Mouse (Mus musculus): ENCODE results near the gene Srsf10. TPM values are rescaled to one million over a fixed set of nuclear protein-coding genes. Genes with fewer than 3 reads are reported as not detected.

The Srsf10 gene
- polyA plus RNA-seq, 1 experiment, result 37.2 TPM

GRCm38 (mm10) chr4:135889146-135889883, 33.8 kb downstream of the Srsf10 start:
- Histone ChIP-seq H3K4me3 (ENCODE audit: insufficient read depth, poor library complexity, severe bottlenecking) (no peak overlapping the region), H3K27me3 (ENCODE audit: control insufficient read depth, insufficient read depth, insufficient read length) (peaks cover 3% of the 10 kb centered on the region), H3K36me3 (ENCODE audit: control insufficient read depth, insufficient read depth) (no peaks in the 10 kb centered on the region), H3K79me2 (ENCODE audit: control insufficient read depth, insufficient read depth) (no peaks in the 10 kb centered on the region), H3ac (ENCODE audit: control insufficient read depth, insufficient read length, low read depth) (no peak overlapping the region), H3K79me3 (ENCODE audit: low read depth) (no peaks in the 10 kb centered on the region)
- TF ChIP-seq CTCF (IDR thresholded peaks at IDR 0.05; ENCODE audit: control insufficient read depth, insufficient read depth, insufficient read length) (no peak), MYOD1 (IDR thresholded peaks at IDR 0.05; ENCODE audit: control insufficient read depth, insufficient read length, low read depth) (no peak), USF1 (IDR thresholded peaks at IDR 0.05; ENCODE audit: low read depth) (no peak)

- Histone ChIP-seq H3ac (ENCODE audit: control insufficient read depth, insufficient read length, low read depth) (no peak overlapping the region), H3K79me3 (ENCODE audit: low read depth) (no peaks in the 10 kb centered on the region), H3K79me2 (ENCODE audit: control insufficient read depth, insufficient read depth) (no peaks in the 10 kb centered on the region), H3K27me3 (ENCODE audit: control insufficient read depth, insufficient read depth, insufficient read length) (peaks cover 4% of the 10 kb centered on the region), H3K4me3 (ENCODE audit: insufficient read depth, poor library complexity, severe bottlenecking) (no peak overlapping the region), H3K36me3 (ENCODE audit: control insufficient read depth, insufficient read depth) (no peaks in the 10 kb centered on the region)
- TF ChIP-seq MYOD1 (IDR thresholded peaks at IDR 0.05; ENCODE audit: control insufficient read depth, insufficient read length, low read depth), result no peak
- TF ChIP-seq CTCF (IDR thresholded peaks at IDR 0.05; ENCODE audit: control insufficient read depth, insufficient read depth, insufficient read length), result peak; percentile 91
- no peak for TF ChIP-seq FOSL1 (IDR thresholded peaks at IDR 0.05; ENCODE audit: insufficient read depth, low read length, poor library complexity, severe bottlenecking)
These were observed 34.3 kb downstream of the Srsf10 start for GRCm38 (mm10) chr4:135889884-135890283.

DNA sequence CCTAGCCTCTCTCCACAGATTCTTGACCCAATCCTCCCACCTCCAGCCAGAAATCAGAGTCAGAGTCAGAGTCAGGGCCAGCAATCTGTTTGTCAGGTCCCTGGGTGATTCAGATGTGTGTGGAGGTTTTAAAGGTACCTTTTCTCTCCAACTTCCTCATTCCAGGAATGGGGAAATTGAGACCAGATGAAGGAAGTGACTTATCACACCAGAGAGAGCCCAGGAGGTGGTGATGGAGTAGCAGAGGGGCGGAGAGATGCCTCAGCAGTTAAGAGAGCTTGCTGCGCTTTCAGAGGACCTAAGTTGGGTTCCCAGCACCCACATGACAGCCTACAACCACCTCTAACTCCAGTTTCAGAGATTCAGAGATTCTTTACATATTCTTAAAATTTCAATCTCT, 36.0 kb downstream of the Srsf10 start:
- H3K27me3 ChIP-seq (ENCODE audit: control insufficient read depth, insufficient read depth, insufficient read length), result peaks cover 4% of the 10 kb centered on the region
- H3K4me3 ChIP-seq (ENCODE audit: insufficient read depth, poor library complexity, severe bottlenecking), result no peak overlapping the region
- H3ac ChIP-seq (ENCODE audit: control insufficient read depth, insufficient read length, low read depth), result no peak overlapping the region
- no peak for TF ChIP-seq MYOG (IDR thresholded peaks at IDR 0.05; ENCODE audit: control insufficient read depth, extremely low read depth, insufficient read length)
- H3K79me2 ChIP-seq (ENCODE audit: control insufficient read depth, insufficient read depth), result no peaks in the 10 kb centered on the region
- no peaks in the 10 kb centered on the region for H3K36me3 ChIP-seq (ENCODE audit: control insufficient read depth, insufficient read depth)
- no peaks in the 10 kb centered on the region for H3K79me3 ChIP-seq (ENCODE audit: low read depth)

GRCm38 (mm10) chr4:135892884-135893283, 37.3 kb downstream of the Srsf10 start:
- TF ChIP-seq MYOG (IDR thresholded peaks at IDR 0.05; ENCODE audit: control insufficient read depth, extremely low read depth, insufficient read length) (no peak), CEBPB (IDR thresholded peaks at IDR 0.05; ENCODE audit: low read depth) (no peak), CTCF (IDR thresholded peaks at IDR 0.05; ENCODE audit: control insufficient read depth, insufficient read depth, insufficient read length) (no peak), MYOD1 (IDR thresholded peaks at IDR 0.05; ENCODE audit: control insufficient read depth, insufficient read length, low read depth) (no peak), FOSL1 (IDR thresholded peaks at IDR 0.05; ENCODE audit: insufficient read depth, low read length, poor library complexity, severe bottlenecking) (no peak), MAX (IDR thresholded peaks at IDR 0.05) (no peak), USF1 (IDR thresholded peaks at IDR 0.05; ENCODE audit: low read depth) (no peak)
- no peaks in the 10 kb centered on the region for H3K36me3 ChIP-seq (ENCODE audit: control insufficient read depth, insufficient read depth)
- peaks cover 4% of the 10 kb centered on the region for H3K27me3 ChIP-seq (ENCODE audit: control insufficient read depth, insufficient read depth, insufficient read length)
- H3K4me3 ChIP-seq (ENCODE audit: insufficient read depth, poor library complexity, severe bottlenecking), result no peak overlapping the region
- H3ac ChIP-seq (ENCODE audit: control insufficient read depth, insufficient read length, low read depth), result no peak overlapping the region
- H3K79me2 ChIP-seq (ENCODE audit: control insufficient read depth, insufficient read depth), result no peaks in the 10 kb centered on the region
- no peaks in the 10 kb centered on the region for H3K79me3 ChIP-seq (ENCODE audit: low read depth)

- no peaks in the 10 kb centered on the region for H3K36me3 ChIP-seq (ENCODE audit: control insufficient read depth, insufficient read depth)
- H3K79me2 ChIP-seq (ENCODE audit: control insufficient read depth, insufficient read depth), result no peaks in the 10 kb centered on the region
- TF ChIP-seq CEBPB (IDR thresholded peaks at IDR 0.05; ENCODE audit: low read depth), result no peak
- no peak for TF ChIP-seq CTCF (IDR thresholded peaks at IDR 0.05; ENCODE audit: control insufficient read depth, insufficient read depth, insufficient read length)
- no peak for TF ChIP-seq MAX (IDR thresholded peaks at IDR 0.05)
- no peak for TF ChIP-seq MYOG (IDR thresholded peaks at IDR 0.05; ENCODE audit: control insufficient read depth, extremely low read depth, insufficient read length)
- TF ChIP-seq MYOD1 (IDR thresholded peaks at IDR 0.05; ENCODE audit: control insufficient read depth, insufficient read length, low read depth), result no peak
- no peak for TF ChIP-seq USF1 (IDR thresholded peaks at IDR 0.05; ENCODE audit: low read depth)
- TF ChIP-seq FOSL1 (IDR thresholded peaks at IDR 0.05; ENCODE audit: insufficient read depth, low read length, poor library complexity, severe bottlenecking), result no peak
- H3ac ChIP-seq (ENCODE audit: control insufficient read depth, insufficient read length, low read depth), result no peak within 1 kb of the TSS
- no peaks in the 10 kb centered on the region for H3K79me3 ChIP-seq (ENCODE audit: low read depth)
- peaks cover 4% of the 10 kb centered on the region for H3K27me3 ChIP-seq (ENCODE audit: control insufficient read depth, insufficient read depth, insufficient read length)
- no peak within 1 kb of the TSS for H3K4me3 ChIP-seq (ENCODE audit: insufficient read depth, poor library complexity, severe bottlenecking)
These were observed 39.6 kb downstream of the Srsf10 start, which contains the start of gene Cnr2 for GRCm38 (mm10) chr4:135895071-135895571. Cnr2 (plus strand) TSS chr4:135895394.

DNA sequence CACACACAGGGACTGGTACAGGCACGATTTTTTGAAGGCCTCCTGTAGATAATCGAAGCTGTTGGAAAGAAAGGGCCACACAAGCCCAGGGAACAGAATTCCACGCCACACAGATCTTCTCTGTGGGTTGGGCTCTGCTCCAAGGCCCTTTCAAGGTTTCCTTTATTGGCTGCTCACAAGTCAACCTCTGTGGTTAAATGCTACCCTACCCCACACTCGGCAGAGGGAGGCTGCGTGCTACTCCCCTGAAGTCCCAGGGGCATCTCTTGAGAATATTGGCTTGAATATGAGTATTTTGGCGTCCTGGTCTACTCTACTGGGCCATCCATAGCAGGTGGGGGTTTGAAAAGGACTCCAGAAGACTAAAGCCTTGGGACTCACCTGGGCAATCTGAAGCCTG, 40.6 kb downstream of the Srsf10 start:
- Histone ChIP-seq H3K79me2 (ENCODE audit: control insufficient read depth, insufficient read depth) (no peaks in the 10 kb centered on the region), H3ac (ENCODE audit: control insufficient read depth, insufficient read length, low read depth) (no peak overlapping the region), H3K79me3 (ENCODE audit: low read depth) (no peaks in the 10 kb centered on the region), H3K4me3 (ENCODE audit: insufficient read depth, poor library complexity, severe bottlenecking) (no peak overlapping the region), H3K36me3 (ENCODE audit: control insufficient read depth, insufficient read depth) (no peaks in the 10 kb centered on the region), H3K27me3 (ENCODE audit: control insufficient read depth, insufficient read depth, insufficient read length) (peaks cover 4% of the 10 kb centered on the region)
- TF ChIP-seq FOSL1 (IDR thresholded peaks at IDR 0.05; ENCODE audit: insufficient read depth, low read length, poor library complexity, severe bottlenecking), result no peak

Data from C2C12 (cell line).